Mouse (Mus musculus): ENCODE measurements at regions not wholly inside any gene's neighbourhood (a gene's known extent, or its start where the extent isn't known, plus 50 kb on each side); places are given as distances from the start of the nearest gene placed in this dataset.
A peak's percentile ranks its signal among the peaks of the same experiment; 100 is the strongest.

- no peak for DNase-seq (ENCODE audit: low spot score in 2 of 2)
These were observed 212.4 kb downstream of the Srbd1 start for GRCm38 (mm10) chr17:85932360-85933132.

GRCm38 (mm10) chr17:85931955-85932354 is 213.0 kb downstream of the Srbd1 start:
- no peak for DNase-seq (ENCODE audit: low spot score in 2 of 2)

DNA sequence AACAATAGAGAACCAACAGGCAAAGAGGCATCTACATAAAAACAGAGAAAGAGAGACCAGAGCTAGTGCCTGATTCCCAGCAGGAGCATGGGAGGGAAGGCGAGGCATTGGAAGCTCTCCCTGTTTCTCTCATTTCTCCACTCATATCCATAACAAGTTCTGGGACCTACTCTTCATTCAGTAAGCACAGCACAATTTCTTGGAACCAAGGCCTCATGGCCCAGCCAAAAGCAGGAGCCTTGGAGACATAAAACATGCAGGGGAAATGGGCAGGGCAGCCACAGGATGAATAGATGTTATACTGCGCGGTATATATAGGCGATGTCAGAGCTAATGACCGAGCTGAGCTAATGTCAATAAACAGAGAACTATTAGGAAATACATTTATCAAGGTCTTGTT is 214.2 kb downstream of the Srbd1 start:
- DNase-seq (ENCODE audit: low spot score in 2 of 2), result no peak

GRCm38 (mm10) chr17:85930331-85930730 is 214.6 kb downstream of the Srbd1 start:
- DNase-seq (ENCODE audit: low spot score in 2 of 2), result no peak

- DNase-seq (ENCODE audit: low spot score in 2 of 2), result no peak
These were observed 215.2 kb downstream of the Srbd1 start for GRCm38 (mm10) chr17:85929699-85930286.

- no peak for DNase-seq (ENCODE audit: low spot score in 2 of 2)
These were observed 216.4 kb downstream of the Srbd1 start for GRCm38 (mm10) chr17:85928543-85928942.

- no peak for DNase-seq (ENCODE audit: low spot score in 2 of 2)
These were observed 217.7 kb downstream of the Srbd1 start for GRCm38 (mm10) chr17:85927261-85927660.

DNA sequence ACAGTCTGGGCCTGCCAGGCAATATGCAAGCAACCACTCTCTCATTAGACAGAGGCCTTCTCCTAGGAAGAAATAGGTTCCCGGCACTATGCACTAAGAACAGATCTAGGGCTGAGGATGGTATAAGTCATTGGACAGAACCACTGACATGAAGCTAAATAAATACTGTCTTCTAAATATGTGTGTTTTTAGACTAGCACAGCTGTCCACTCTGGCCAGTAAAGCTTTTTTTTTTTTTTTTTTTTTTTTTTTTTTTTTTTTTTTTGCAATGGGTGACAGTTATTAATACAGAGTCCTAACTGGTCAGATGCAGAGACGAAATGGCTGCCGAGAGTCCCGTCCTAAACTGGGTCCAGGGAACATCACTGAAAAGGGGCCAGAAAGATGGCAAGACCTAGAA is 218.9 kb downstream of the Srbd1 start:
- DNase-seq (ENCODE audit: low spot score in 2 of 2), result no peak

- no peak for DNase-seq (ENCODE audit: low spot score in 2 of 2)
These were observed 223.7 kb downstream of the Srbd1 start for GRCm38 (mm10) chr17:85921219-85921673.

- DNase-seq (ENCODE audit: low spot score in 2 of 2), result no peak
These were observed 225.1 kb downstream of the Srbd1 start for GRCm38 (mm10) chr17:85919868-85920267.

GRCm38 (mm10) chr17:85915870-85916269 is 227.8 kb upstream of the Six2 start:
- no peak for DNase-seq (ENCODE audit: low spot score in 2 of 2)

DNA sequence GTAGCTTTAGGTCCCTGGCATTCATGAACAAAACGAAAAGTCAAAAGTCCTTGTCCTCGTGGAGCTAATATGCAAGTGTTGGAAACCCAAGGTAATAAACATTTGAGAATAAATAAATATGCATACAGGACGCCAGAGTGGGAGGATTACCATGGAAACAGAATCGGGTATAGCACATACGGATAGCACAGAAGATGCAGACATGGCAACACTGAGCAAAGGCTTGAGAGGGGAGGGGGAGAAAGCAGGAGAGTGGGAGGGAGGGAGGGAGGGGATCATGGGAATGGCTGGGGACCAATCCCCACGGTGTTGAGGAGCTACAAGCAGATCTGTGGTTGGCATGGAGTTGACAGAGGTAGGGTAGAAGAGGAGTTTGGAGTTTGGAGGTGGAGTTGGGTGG is 226.0 kb upstream of the Six2 start:
- DNase-seq (ENCODE audit: low spot score in 2 of 2), result no peak

DNA sequence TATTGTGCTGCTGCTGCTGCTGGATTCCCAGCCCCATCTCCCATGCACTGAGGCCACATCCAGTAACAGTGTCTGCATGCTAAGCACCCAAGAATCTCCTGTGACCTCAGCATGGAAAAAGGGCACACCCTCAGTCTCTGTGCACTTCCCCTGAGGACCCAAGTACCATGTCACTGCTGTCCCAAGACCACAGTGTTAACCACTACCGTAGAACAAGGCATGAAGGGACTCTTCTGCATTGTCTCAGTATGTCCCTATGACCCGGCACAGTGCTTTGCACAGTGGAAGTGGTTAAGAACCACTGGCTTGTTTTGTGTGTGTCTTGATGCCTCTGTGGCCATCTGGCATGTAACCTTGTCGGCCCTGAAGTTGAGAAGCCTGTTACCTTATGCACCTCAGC is 220.6 kb upstream of the Six2 start:
- peak in 1 of 2 experiments; percentile 1 for DNase-seq (ENCODE audit: low spot score in 2 of 2)

- DNase-seq (ENCODE audit: low spot score in 2 of 2), result no peak
These were observed 218.6 kb upstream of the Six2 start for GRCm38 (mm10) chr17:85906597-85907187.

GRCm38 (mm10) chr17:85902575-85902974 is 214.5 kb upstream of the Six2 start:
- no peak for DNase-seq (ENCODE audit: low spot score in 2 of 2)

- no peak for DNase-seq (ENCODE audit: low spot score in 2 of 2)
These were observed 211.0 kb upstream of the Six2 start for GRCm38 (mm10) chr17:85899096-85899495.

DNA sequence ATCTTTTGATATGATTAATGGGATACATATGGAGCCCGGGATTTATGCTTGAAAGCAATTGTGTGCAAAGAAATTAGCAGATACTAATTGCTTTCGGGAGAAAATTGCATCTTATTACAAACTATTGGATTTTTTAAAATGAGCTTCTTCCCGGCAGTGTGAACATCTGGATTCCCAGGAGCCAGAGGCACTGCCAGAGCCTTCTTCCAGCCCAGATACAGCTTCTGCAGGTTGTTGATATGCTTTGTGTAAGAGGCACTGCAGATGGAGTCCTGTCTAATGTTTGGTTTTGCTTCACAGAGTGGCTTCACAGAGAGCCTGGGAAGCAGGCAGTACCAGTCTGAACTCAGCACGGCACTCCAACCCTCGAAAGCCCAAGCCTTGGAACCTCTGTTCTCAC is 207.9 kb upstream of the Six2 start:
- DNase-seq (ENCODE audit: low spot score in 2 of 2), result no peak

DNA sequence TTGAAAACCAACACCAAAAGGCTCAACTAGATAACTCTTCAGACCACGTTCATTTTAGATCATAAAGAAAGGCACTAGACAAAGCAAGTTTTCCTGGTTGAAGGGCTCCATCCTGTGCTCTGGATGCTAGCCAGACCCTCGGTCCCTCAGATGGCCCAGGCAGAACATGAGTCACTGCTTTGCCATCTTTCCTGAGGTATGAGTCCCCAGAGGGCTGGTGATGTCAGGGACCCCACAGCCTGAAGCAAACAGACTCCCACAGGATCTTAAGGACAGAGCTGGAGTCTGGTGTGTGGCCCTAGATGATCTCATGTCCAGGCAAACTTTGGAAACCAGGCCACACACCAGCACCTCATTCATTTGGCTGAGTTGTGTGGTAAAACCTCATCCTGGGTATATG is 203.2 kb upstream of the Six2 start:
- DNase-seq (ENCODE audit: low spot score in 2 of 2), result no peak

GRCm38 (mm10) chr17:85889746-85890532 is 201.9 kb upstream of the Six2 start:
- DNase-seq (ENCODE audit: low spot score in 2 of 2), result no peak

GRCm38 (mm10) chr17:85888568-85889398 is 200.7 kb upstream of the Six2 start:
- no peak for DNase-seq (ENCODE audit: low spot score in 2 of 2)

DNA sequence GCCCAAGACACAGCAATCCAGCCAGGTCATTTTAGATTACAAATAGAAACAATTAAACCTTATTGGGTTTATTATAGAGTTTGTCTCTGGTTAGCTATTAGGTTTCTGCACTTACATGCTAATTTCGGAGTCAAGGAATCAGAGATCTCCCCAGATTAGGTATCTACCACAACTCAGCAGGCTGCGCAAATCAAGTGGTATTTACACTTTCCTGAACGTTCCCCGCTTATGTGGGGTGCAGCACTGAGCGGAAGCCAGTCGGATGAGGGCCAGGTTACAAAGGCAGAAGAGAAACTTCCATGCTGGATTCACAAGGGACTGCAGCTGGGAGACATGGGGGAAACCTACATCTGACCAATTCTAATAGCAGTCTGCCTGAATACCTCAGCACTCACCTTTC is 198.6 kb upstream of the Six2 start:
- DNase-seq (ENCODE audit: low spot score in 2 of 2), result no peak

All from spleen, postnatal 36 days (tissue).